In genomic region chr7:127024755-127025555, GRCm38 (mm10) we compare ENCODE assay signal across 8 mouse cellular contexts. TPM values are rescaled to one million over a fixed set of nuclear protein-coding genes. Genes with fewer than 3 reads are reported as not detected.
DNase-seq lines count a peak whose midpoint lies in the region; ATAC-seq and TF ChIP-seq lines count a peak whose summit lies in the region.

No protein-coding gene starts in this region.

- 2% methylated on average over 30 of the region's 30 CpGs for WGBS in cerebellum, adult 2 months
- 1% methylated on average over 30 of the region's 30 CpGs for WGBS in forebrain, embryonic 16.5 days
- 0% methylated on average over 30 of the region's 30 CpGs for WGBS in lung, embryonic 14.5 days
- under 1% methylated on average over 30 of the region's 30 CpGs for WGBS in neural tube, embryonic 15.5 days

- peak overlapping the region; percentile 86 for H3K4me3 ChIP-seq in cerebellum, adult 2 months (replicated peaks; ENCODE audit: insufficient read depth, low read depth, low read length)
- peak overlapping the region; percentile 60 for H3K4me3 ChIP-seq in forebrain, embryonic 16.5 days (replicated peaks; ENCODE audit: low read length)
- H3K4me3 ChIP-seq in layer of hippocampus, adult 2 months: peak overlapping the region; percentile 77
- H3K4me3 ChIP-seq in lung, embryonic 14.5 days (ENCODE audit: low read depth, low read length): peak overlapping the region; percentile 97
- H3K4me3 ChIP-seq in neural tube, embryonic 15.5 days (replicated peaks): peak overlapping the region; percentile 65

- H3K36me3 ChIP-seq in forebrain, embryonic 16.5 days (ENCODE audit: control insufficient read depth, insufficient read depth): peaks cover 7% of the 10 kb centered on the region
- peaks cover 57% of the 10 kb centered on the region for H3K36me3 ChIP-seq in lung, embryonic 14.5 days (ENCODE audit: insufficient read depth)
- H3K36me3 ChIP-seq in neural tube, embryonic 15.5 days: peaks cover 23% of the 10 kb centered on the region

- peaks cover 25% of the 10 kb centered on the region; the same call in 1 of the 2 replicates for H3K4me1 ChIP-seq in cerebellum, adult 2 months (ENCODE audit: control insufficient read depth, insufficient read depth, low read length)
- peaks cover 55% of the 10 kb centered on the region for H3K4me1 ChIP-seq in forebrain, embryonic 16.5 days (replicated peaks; ENCODE audit: control insufficient read depth, insufficient read depth, low read length)
- H3K4me1 ChIP-seq in lung, embryonic 14.5 days (ENCODE audit: insufficient read depth): peaks cover 22% of the 10 kb centered on the region
- H3K4me1 ChIP-seq in neural tube, embryonic 15.5 days: peaks cover 68% of the 10 kb centered on the region

- peak; percentile 47 for ATAC-seq in forebrain, embryonic 16.5 days
- ATAC-seq in lung, embryonic 14.5 days (ENCODE audit: insufficient read depth): peak; percentile 26
- peak; percentile 29 for ATAC-seq in neural tube, embryonic 15.5 days (ENCODE audit: low FRiP score)

- H3K9me3 ChIP-seq in forebrain, embryonic 16.5 days (ENCODE audit: control insufficient read depth, low read length): no peaks in the 10 kb centered on the region
- H3K9me3 ChIP-seq in lung, embryonic 14.5 days (ENCODE audit: low read depth, low read length): no peaks in the 10 kb centered on the region
- H3K9me3 ChIP-seq in neural tube, embryonic 15.5 days (replicated peaks): no peaks in the 10 kb centered on the region

- H3K9ac ChIP-seq in forebrain, embryonic 16.5 days (replicated peaks; ENCODE audit: low read depth, low read length): peak overlapping the region; percentile 92
- peak overlapping the region; percentile 97 for H3K9ac ChIP-seq in lung, embryonic 14.5 days
- H3K9ac ChIP-seq in neural tube, embryonic 15.5 days (replicated peaks): peak overlapping the region; percentile 99

- intact Hi-C loops in heart, postnatal 25 days (cut with DNase I): loop anchor here (5.0 kb wide), 1 partner anchor 203 kb away; no protein-coding TSS in a partner anchor

- H3K27me3 ChIP-seq in cerebellum, adult 2 months (ENCODE audit: control insufficient read depth, insufficient read depth, low read length): no peaks in the 10 kb centered on the region
- H3K27me3 ChIP-seq in forebrain, embryonic 16.5 days (replicated peaks; ENCODE audit: control insufficient read depth, insufficient read depth, low read length): no peaks in the 10 kb centered on the region
- H3K27me3 ChIP-seq in lung, embryonic 14.5 days (ENCODE audit: insufficient read depth, low read length): no peaks in the 10 kb centered on the region
- no peaks in the 10 kb centered on the region for H3K27me3 ChIP-seq in neural tube, embryonic 15.5 days (replicated peaks)

- peak; percentile 34; the same call in 1 of the 2 replicates for TF ChIP-seq POLR2A in cerebellum, adult 2 months (IDR thresholded peaks at IDR 0.05; ENCODE audit: borderline replicate concordance, insufficient read depth, low read length)

- peak; percentile 90 for DNase-seq in MN1 (ENCODE audit: low spot score)
- DNase-seq in cerebellum, adult 2 months: peak; percentile 89 to 90
- peak; percentile 65 for DNase-seq in heart, postnatal 25 days (ENCODE audit: low spot score)
- peak; percentile 76 to 81 for DNase-seq in layer of hippocampus, adult 2 months (ENCODE audit: low spot score in 2 of 2)
- peak; percentile 86 for DNase-seq in lung, embryonic 14.5 days
- DNase-seq in thymus, postnatal 10 days (ENCODE audit: low spot score in 2 of 2): peak; percentile 74 to 82

- peak overlapping the region; percentile 93 for H3K27ac ChIP-seq in cerebellum, adult 2 months (ENCODE audit: insufficient read depth, low read length)
- peak overlapping the region; percentile 99 for H3K27ac ChIP-seq in forebrain, embryonic 16.5 days (ENCODE audit: low read length)
- H3K27ac ChIP-seq in layer of hippocampus, adult 2 months: peak overlapping the region; percentile 97
- peak overlapping the region; percentile 99 for H3K27ac ChIP-seq in lung, embryonic 14.5 days (ENCODE audit: low read depth)
- peak overlapping the region; percentile 100 for H3K27ac ChIP-seq in neural tube, embryonic 15.5 days (replicated peaks)

- TF ChIP-seq CTCF in cerebellum, adult 2 months (IDR thresholded peaks at IDR 0.05; ENCODE audit: borderline replicate concordance, insufficient read depth, low read depth, low read length): peak; percentile 73
- TF ChIP-seq CTCF in layer of hippocampus, adult 2 months (conservative IDR thresholded peaks at IDR 0.05): peak; percentile 68
- TF ChIP-seq CTCF in lung, embryonic 14.5 days (IDR thresholded peaks at IDR 0.05; ENCODE audit: low read depth): peak; percentile 78

- H3K4me2 ChIP-seq in forebrain, embryonic 16.5 days (ENCODE audit: low read length): peak overlapping the region; percentile 92
- H3K4me2 ChIP-seq in lung, embryonic 14.5 days: peak overlapping the region; percentile 99
- peak overlapping the region; percentile 90 for H3K4me2 ChIP-seq in neural tube, embryonic 15.5 days

RNA-seq across cellular contexts. Expression of gene Maz, which starts 1.9 kb away (rescaled TPM):
- polyA plus RNA-seq in cerebellum, adult 2 months (2012; rRNA removed): 198 and 213 TPM in 2 replicates
- polyA plus RNA-seq in forebrain, embryonic 16.5 days (2015; fragmentation: Nextera tagmentation; extraction: Ambion mirVana): 57.9 and 58.8 TPM in 2 replicates
- 10 to 100 TPM; 66.7 to 69.1 TPM for total RNA-seq in heart, postnatal 25 days (2021)
- total RNA-seq in layer of hippocampus, adult 2 months (2021): 100 to 1,000 TPM; 242 to 258 TPM
- polyA plus RNA-seq in lung, embryonic 14.5 days (2014; fragmentation: Nextera tagmentation; extraction: Ambion mirVana): 74.3 and 90.8 TPM in 2 replicates
- 78.1 and 82.6 TPM in 2 replicates for polyA plus RNA-seq in neural tube, embryonic 15.5 days (2015; fragmentation: Nextera tagmentation; extraction: Ambion mirVana)

RNA-seq across cellular contexts. Expression of gene Prrt2, which starts 3.9 kb away (rescaled TPM):
- polyA plus RNA-seq in cerebellum, adult 2 months (2012; rRNA removed): 600 and 672 TPM in 2 replicates
- 21.1 and 29.9 TPM in 2 replicates for polyA plus RNA-seq in forebrain, embryonic 16.5 days (2015; fragmentation: Nextera tagmentation; extraction: Ambion mirVana)
- total RNA-seq in heart, postnatal 25 days (2021): 1 to 10 TPM in 1 of 2 experiments, under 1 TPM in 1; 0.60 to 1.2 TPM
- total RNA-seq in layer of hippocampus, adult 2 months (2021): 100 to 1,000 TPM; 243 to 275 TPM
- polyA plus RNA-seq in lung, embryonic 14.5 days (2014; fragmentation: Nextera tagmentation; extraction: Ambion mirVana): 4.7 and 5.9 TPM in 2 replicates
- 69.9 and 72.5 TPM in 2 replicates for polyA plus RNA-seq in neural tube, embryonic 15.5 days (2015; fragmentation: Nextera tagmentation; extraction: Ambion mirVana)

RNA-seq across cellular contexts. Expression of gene Gm42742, which starts 4.1 kb away (rescaled TPM):
- 362 and 365 TPM in 2 replicates for polyA plus RNA-seq in cerebellum, adult 2 months (2012; rRNA removed)
- polyA plus RNA-seq in forebrain, embryonic 16.5 days (2015; fragmentation: Nextera tagmentation; extraction: Ambion mirVana): 54.8 and 74.1 TPM in 2 replicates
- total RNA-seq in heart, postnatal 25 days (2021): 10 to 100 TPM; 21.5 to 22.6 TPM
- 10 to 100 TPM; 53.6 to 62.4 TPM for total RNA-seq in layer of hippocampus, adult 2 months (2021)
- polyA plus RNA-seq in lung, embryonic 14.5 days (2014; fragmentation: Nextera tagmentation; extraction: Ambion mirVana): 37.4 and 54.0 TPM in 2 replicates
- polyA plus RNA-seq in neural tube, embryonic 15.5 days (2015; fragmentation: Nextera tagmentation; extraction: Ambion mirVana): 18.8 and 54.5 TPM in 2 replicates

RNA-seq across cellular contexts. Expression of gene Pagr1a, which starts 7.8 kb away (rescaled TPM):
- polyA plus RNA-seq in cerebellum, adult 2 months (2012; rRNA removed): 91.6 and 105 TPM in 2 replicates
- 22.9 and 39.8 TPM in 2 replicates for polyA plus RNA-seq in forebrain, embryonic 16.5 days (2015; fragmentation: Nextera tagmentation; extraction: Ambion mirVana)
- 10 to 100 TPM; 12.5 to 12.9 TPM for total RNA-seq in heart, postnatal 25 days (2021)
- 10 to 100 TPM; 17.4 to 43.4 TPM for total RNA-seq in layer of hippocampus, adult 2 months (2021)
- polyA plus RNA-seq in lung, embryonic 14.5 days (2014; fragmentation: Nextera tagmentation; extraction: Ambion mirVana): 21.9 and 44.5 TPM in 2 replicates
- 52.5 and 80.1 TPM in 2 replicates for polyA plus RNA-seq in neural tube, embryonic 15.5 days (2015; fragmentation: Nextera tagmentation; extraction: Ambion mirVana)

RNA-seq across cellular contexts. Expression of gene Pagr1b, which starts 8.7 kb away (rescaled TPM):
- 2.8 and 5.2 TPM in 2 replicates for polyA plus RNA-seq in cerebellum, adult 2 months (2012; rRNA removed)
- polyA plus RNA-seq in forebrain, embryonic 16.5 days (2015; fragmentation: Nextera tagmentation; extraction: Ambion mirVana): not detected in 2 replicates
- total RNA-seq in heart, postnatal 25 days (2021): 1 to 10 TPM in 1 of 2 experiments, not detected in 1; 1.7 TPM
- under 1 TPM in 1 of 2 experiments, not detected in 1; 0.90 TPM for total RNA-seq in layer of hippocampus, adult 2 months (2021)
- 0.85 TPM in 1 of 2 replicates, not detected in the other for polyA plus RNA-seq in lung, embryonic 14.5 days (2014; fragmentation: Nextera tagmentation; extraction: Ambion mirVana)
- 0.79 and 1.2 TPM in 2 replicates for polyA plus RNA-seq in neural tube, embryonic 15.5 days (2015; fragmentation: Nextera tagmentation; extraction: Ambion mirVana)

Comparison
In these comparisons a context has a peak if more than half of its experiments do, and no peak if none do; other contexts are left out.
1. Peak in every context shown above with its lines: DNase-seq, ATAC-seq, H3K4me3 ChIP-seq and H3K27ac ChIP-seq.